Mouse (Mus musculus): ENCODE measurements around the gene Map7. TPM values are rescaled to one million over a fixed set of nuclear protein-coding genes. Genes with fewer than 3 reads are reported as not detected.
A peak's percentile ranks its signal among the peaks of the same experiment; 100 is the strongest.

The Map7 gene
- 100 to 1,000 TPM in 1 of 2 experiments, 10 to 100 TPM in 1; 93.5 to 134 TPM for total RNA-seq (2021)

GRCm38 (mm10) chr10:20148130-20148772 lies at the start of gene Map7:
Gene Map7 (plus strand): TSS chr10:20148471.
- DNase-seq (ENCODE audit: low spot score in 2 of 2): peak in 1 of 2 experiments; percentile 52
- intact Hi-C loops (cut with DNase I): loop anchor here (2.0 to 5.0 kb wide), 2 partner anchors 23 to 134 kb away; no protein-coding TSS in a partner anchor

- intact Hi-C loops (cut with DNase I): no loop called here
- DNase-seq (ENCODE audit: low spot score in 2 of 2): no peak
These were observed 46.8 kb upstream of the Map7 start for GRCm38 (mm10) chr10:20101456-20101855.

GRCm38 (mm10) chr10:20104271-20104931 lies 43.9 kb upstream of the Map7 start:
- intact Hi-C loops (cut with DNase I): no loop called here
- peak in 1 of 2 experiments; percentile 33 for DNase-seq (ENCODE audit: low spot score in 2 of 2)

- DNase-seq (ENCODE audit: low spot score in 2 of 2): no peak
- intact Hi-C loops (cut with DNase I): no loop called here
These were observed 42.7 kb upstream of the Map7 start for GRCm38 (mm10) chr10:20105575-20105974.

- intact Hi-C loops (cut with DNase I): no loop called here
- no peak for DNase-seq (ENCODE audit: low spot score in 2 of 2)
These were observed 41.2 kb upstream of the Map7 start for GRCm38 (mm10) chr10:20107031-20107430.

GRCm38 (mm10) chr10:20111508-20111907 lies 36.8 kb upstream of the Map7 start:
- no peak for DNase-seq (ENCODE audit: low spot score in 2 of 2)
- intact Hi-C loops (cut with DNase I): no loop called here

- intact Hi-C loops (cut with DNase I): no loop called here
- no peak for DNase-seq (ENCODE audit: low spot score in 2 of 2)
These were observed 36.0 kb upstream of the Map7 start for GRCm38 (mm10) chr10:20112026-20112973.

- no peak for DNase-seq (ENCODE audit: low spot score in 2 of 2)
- intact Hi-C loops (cut with DNase I): loop anchor here (5.0 to 10.0 kb wide), 2 partner anchors 207 to 875 kb away; no protein-coding TSS in a partner anchor
These were observed 28.5 kb upstream of the Map7 start for GRCm38 (mm10) chr10:20119504-20120425.

GRCm38 (mm10) chr10:20121981-20122380 lies 26.3 kb upstream of the Map7 start:
- DNase-seq (ENCODE audit: low spot score in 2 of 2): no peak
- intact Hi-C loops (cut with DNase I): loop anchor here (5.0 to 10.0 kb wide), 2 partner anchors 210 to 877 kb away; no protein-coding TSS in a partner anchor

- peak in 1 of 2 experiments; percentile 31 for DNase-seq (ENCODE audit: low spot score in 2 of 2)
- intact Hi-C loops (cut with DNase I): loop anchor here (5.0 to 10.0 kb wide), 2 partner anchors 211 to 879 kb away; no protein-coding TSS in a partner anchor
These were observed 24.9 kb upstream of the Map7 start for GRCm38 (mm10) chr10:20123401-20123800.

GRCm38 (mm10) chr10:20124576-20124975 lies 23.7 kb upstream of the Map7 start:
- intact Hi-C loops (cut with DNase I): loop anchor here (2.0 to 10.0 kb wide), 3 partner anchors 190 to 880 kb away; partner anchors contain the start of gene Map3k5
- DNase-seq (ENCODE audit: low spot score in 2 of 2): no peak

- peak; percentile 36 to 51 for DNase-seq (ENCODE audit: low spot score in 2 of 2)
- intact Hi-C loops (cut with DNase I): loop anchor here (2.0 to 10.0 kb wide), 2 partner anchors 190 to 880 kb away; partner anchors contain the start of gene Map3k5
These were observed 23.0 kb upstream of the Map7 start for GRCm38 (mm10) chr10:20125226-20125625.

GRCm38 (mm10) chr10:20132933-20133652 lies 15.2 kb upstream of the Map7 start:
- intact Hi-C loops (cut with DNase I): no loop called here
- no peak for DNase-seq (ENCODE audit: low spot score in 2 of 2)

GRCm38 (mm10) chr10:20135350-20136058 lies 12.8 kb upstream of the Map7 start:
- DNase-seq (ENCODE audit: low spot score in 2 of 2): no peak

GRCm38 (mm10) chr10:20136505-20136904 lies 11.8 kb upstream of the Map7 start:
- intact Hi-C loops (cut with DNase I): no loop called here
- DNase-seq (ENCODE audit: low spot score in 2 of 2): no peak

More at GRCm38 (mm10) chr10:20135350-20136058, 12.8 kb upstream of the Map7 start:
- intact Hi-C loops (cut with DNase I): no loop called here

- no peak for DNase-seq (ENCODE audit: low spot score in 2 of 2)
- intact Hi-C loops (cut with DNase I): no loop called here
These were observed 6.9 kb upstream of the Map7 start for GRCm38 (mm10) chr10:20141376-20141775.

- peak in 1 of 2 experiments; percentile 75 for DNase-seq (ENCODE audit: low spot score in 2 of 2)
- intact Hi-C loops (cut with DNase I): loop anchor here (2.0 to 5.0 kb wide), 2 partner anchors 22 to 134 kb away; no protein-coding TSS in a partner anchor
These were observed 476 bp downstream of the Map7 start for GRCm38 (mm10) chr10:20148773-20149120.

Data from left cerebral cortex, postnatal 36 days (tissue).